Mouse (Mus musculus) cerebellum, adult 2 months (tissue): ENCODE data around the gene Mad1l1.

Source experiments
- CTCF ChIP-seq: fragments of 200-500 bp; IDR thresholded peaks from 2 replicates; pipeline ENCODE4 v1.5.1; 2011; ENCODE audit warnings: low read depth, mild to moderate bottlenecking, control low read depth, low read length, moderate library complexity, borderline replicate concordance; ENCODE audit not compliant: insufficient read depth
- POLR2A ChIP-seq: fragments of 200-500 bp; IDR thresholded peaks from 2 replicates; pipeline ENCODE4 v1.6.1; 2011; ENCODE audit warnings: low read length, control low read depth, borderline replicate concordance; ENCODE audit not compliant: insufficient read depth

- TF ChIP-seq POLR2A (no peak), CTCF (no peak)
Observed at GRCm38 (mm10) chr5:140066281-140066680, 255.1 kb downstream of the Mad1l1 start.
